Mouse (Mus musculus): ENCODE data around the gene Arid3c. TPM values are rescaled to one million over a fixed set of nuclear protein-coding genes. Genes with fewer than 3 reads are reported as not detected.
"Not testable (repeated sequence)": the region's sequence is repeated elsewhere in the genome, so short reads cannot be mapped to it uniquely, and the experiment has no call there.

Gene Arid3c
- total RNA-seq (2021) = not detected
- long read RNA-seq, experiment 1 = 0 reads
- long read RNA-seq, experiment 2 = 0 reads

GRCm38 (mm10) chr4:41731052-41731765 is at the start of gene Arid3c:
Gene Arid3c (minus strand): TSS chr4:41731142.
- DNase-seq (ENCODE audit: low spot score) = no peak

GRCm38 (mm10) chr4:41775840-41776239 is 44.9 kb upstream of the Arid3c start:
- not testable (repeated sequence) for DNase-seq (ENCODE audit: low spot score)

GRCm38 (mm10) chr4:41774506-41774905 is 43.6 kb upstream of the Arid3c start:
- not testable (repeated sequence) for DNase-seq (ENCODE audit: low spot score)

- DNase-seq (ENCODE audit: low spot score) = peak; percentile 85
These were observed 43.1 kb upstream of the Arid3c start, which contains the start of gene Ccl27a for GRCm38 (mm10) chr4:41774002-41774401. Gene Ccl27a (minus strand): TSS chr4:41774247.

- DNase-seq (ENCODE audit: low spot score) = peak; percentile 75
These were observed 42.6 kb upstream of the Arid3c start for GRCm38 (mm10) chr4:41773502-41773901.

GRCm38 (mm10) chr4:41772946-41773345 is 42.0 kb upstream of the Arid3c start:
- not testable (repeated sequence) for DNase-seq (ENCODE audit: low spot score)

- DNase-seq (ENCODE audit: low spot score) = not testable (repeated sequence)
These were observed 36.4 kb upstream of the Arid3c start for GRCm38 (mm10) chr4:41767301-41767700.

GRCm38 (mm10) chr4:41763176-41763575 is 32.2 kb upstream of the Arid3c start:
- not testable (repeated sequence) for DNase-seq (ENCODE audit: low spot score)

GRCm38 (mm10) chr4:41762688-41763114 is 31.8 kb upstream of the Arid3c start:
- peak; percentile 76 for DNase-seq (ENCODE audit: low spot score)

- no peak for DNase-seq (ENCODE audit: low spot score)
These were observed 31.3 kb upstream of the Arid3c start for GRCm38 (mm10) chr4:41762099-41762687.

GRCm38 (mm10) chr4:41761680-41762079 is 30.7 kb upstream of the Arid3c start:
- no peak for DNase-seq (ENCODE audit: low spot score)

GRCm38 (mm10) chr4:41760911-41761310 is 30.0 kb upstream of the Arid3c start:
- DNase-seq (ENCODE audit: low spot score) = no peak

GRCm38 (mm10) chr4:41760288-41760721 is 29.4 kb upstream of the Arid3c start:
- DNase-seq (ENCODE audit: low spot score) = peak; percentile 96

GRCm38 (mm10) chr4:41759656-41760287 is 28.8 kb upstream of the Arid3c start:
- no peak for DNase-seq (ENCODE audit: low spot score)

- no peak for DNase-seq (ENCODE audit: low spot score)
These were observed 28.3 kb upstream of the Arid3c start for GRCm38 (mm10) chr4:41759206-41759605.

- no peak for DNase-seq (ENCODE audit: low spot score)
These were observed 27.8 kb upstream of the Arid3c start for GRCm38 (mm10) chr4:41758701-41759100.

- DNase-seq (ENCODE audit: low spot score) = no peak
These were observed 27.1 kb upstream of the Arid3c start for GRCm38 (mm10) chr4:41758021-41758420.

- no peak for DNase-seq (ENCODE audit: low spot score)
These were observed 26.4 kb upstream of the Arid3c start for GRCm38 (mm10) chr4:41757321-41757720.

GRCm38 (mm10) chr4:41756440-41756839 is 25.5 kb upstream of the Arid3c start:
- DNase-seq (ENCODE audit: low spot score) = no peak

- DNase-seq (ENCODE audit: low spot score) = peak; percentile 82
These were observed 24.7 kb upstream of the Arid3c start, which contains the start of gene Sigmar1 for GRCm38 (mm10) chr4:41755338-41756305. Gene Sigmar1 (minus strand): TSS chr4:41756157.

- peak; percentile 75 for DNase-seq (ENCODE audit: low spot score)
These were observed 23.9 kb upstream of the Arid3c start, which contains the start of gene Galt for GRCm38 (mm10) chr4:41754797-41755337. Gene Galt (plus strand): TSS chr4:41755228.
